Mouse (Mus musculus): ENCODE results near the gene Cct4. TPM values are rescaled to one million over a fixed set of nuclear protein-coding genes. Genes with fewer than 3 reads are reported as not detected.
A peak's percentile ranks its signal among the peaks of the same experiment; 100 is the strongest.

Gene Cct4
- polyA plus RNA-seq (2016; fragmentation: Nextera tagmentation; extraction: Ambion mirVana), result 422 and 440 TPM in 2 replicates

GRCm38 (mm10) chr11:22990393-22991126 lies at the start of gene Cct4:
Gene Cct4 (plus strand): TSS chr11:22990519.
- peak; percentile 96 for DNase-seq (ENCODE audit: low spot score)
- peak within 1 kb of the TSS; percentile 99 for H3K27ac ChIP-seq (replicated peaks)
- H3K27me3 ChIP-seq (replicated peaks; ENCODE audit: low read depth, poor library complexity, severe bottlenecking), result no peaks in the 10 kb centered on the region
- WGBS, result under 1% methylated on average over 66 of the region's 66 CpGs
- H3K9me3 ChIP-seq, result no peaks in the 10 kb centered on the region
- H3K36me3 ChIP-seq (replicated peaks), result peaks cover 31% of the 10 kb centered on the region
- H3K4me3 ChIP-seq, result peak within 1 kb of the TSS; percentile 90
- peaks cover 16% of the 10 kb centered on the region for H3K4me1 ChIP-seq

- H3K36me3 ChIP-seq (replicated peaks), result peaks cover 13% of the 10 kb centered on the region
- H3K9me3 ChIP-seq, result no peaks in the 10 kb centered on the region
- H3K27me3 ChIP-seq (replicated peaks; ENCODE audit: low read depth, poor library complexity, severe bottlenecking), result no peaks in the 10 kb centered on the region
- 88% methylated on average over 1 of the region's 1 CpGs for WGBS
- no peak overlapping the region for H3K27ac ChIP-seq (replicated peaks)
- H3K4me1 ChIP-seq, result no peaks in the 10 kb centered on the region
- DNase-seq (ENCODE audit: low spot score), result no peak
- no peak overlapping the region for H3K4me3 ChIP-seq
These were observed 41.2 kb upstream of the Cct4 start for GRCm38 (mm10) chr11:22949101-22949500.

GRCm38 (mm10) chr11:22950131-22950530 lies 40.2 kb upstream of the Cct4 start:
- no peaks in the 10 kb centered on the region for H3K4me1 ChIP-seq
- H3K27ac ChIP-seq (replicated peaks), result no peak overlapping the region
- no peak for DNase-seq (ENCODE audit: low spot score)
- H3K4me3 ChIP-seq, result no peak overlapping the region
- no peaks in the 10 kb centered on the region for H3K27me3 ChIP-seq (replicated peaks; ENCODE audit: low read depth, poor library complexity, severe bottlenecking)
- WGBS, result 85% methylated on average over 6 of the region's 6 CpGs
- peaks cover 17% of the 10 kb centered on the region for H3K36me3 ChIP-seq (replicated peaks)
- no peaks in the 10 kb centered on the region for H3K9me3 ChIP-seq

- DNase-seq (ENCODE audit: low spot score), result no peak
- WGBS, result 90% methylated on average over 7 of the region's 7 CpGs
- Histone ChIP-seq H3K4me3 (no peak overlapping the region), H3K9me3 (no peaks in the 10 kb centered on the region), H3K27me3 (replicated peaks; ENCODE audit: low read depth, poor library complexity, severe bottlenecking) (no peaks in the 10 kb centered on the region), H3K36me3 (replicated peaks) (peaks cover 26% of the 10 kb centered on the region), H3K27ac (replicated peaks) (no peak overlapping the region), H3K4me1 (no peaks in the 10 kb centered on the region)
These were observed 37.7 kb upstream of the Cct4 start for GRCm38 (mm10) chr11:22952668-22953067.

- DNase-seq (ENCODE audit: low spot score), result no peak
- H3K27me3 ChIP-seq (replicated peaks; ENCODE audit: low read depth, poor library complexity, severe bottlenecking), result no peaks in the 10 kb centered on the region
These were observed 34.0 kb upstream of the Cct4 start for GRCm38 (mm10) chr11:22956346-22956745.

GRCm38 (mm10) chr11:22956830-22957229 lies 33.5 kb upstream of the Cct4 start:
- Histone ChIP-seq H3K36me3 (replicated peaks) (peaks cover 18% of the 10 kb centered on the region), H3K4me1 (no peaks in the 10 kb centered on the region), H3K9me3 (no peaks in the 10 kb centered on the region), H3K27me3 (replicated peaks; ENCODE audit: low read depth, poor library complexity, severe bottlenecking) (no peaks in the 10 kb centered on the region), H3K27ac (replicated peaks) (no peak overlapping the region), H3K4me3 (no peak overlapping the region)
- 67% methylated on average over 4 of the region's 4 CpGs for WGBS
- peak; percentile 46 for DNase-seq (ENCODE audit: low spot score)

More at GRCm38 (mm10) chr11:22956346-22956745, 34.0 kb upstream of the Cct4 start:
- no peaks in the 10 kb centered on the region for H3K4me1 ChIP-seq
- H3K36me3 ChIP-seq (replicated peaks), result peaks cover 20% of the 10 kb centered on the region
- no peak overlapping the region for H3K4me3 ChIP-seq
- 93% methylated on average over 6 of the region's 6 CpGs for WGBS
- H3K9me3 ChIP-seq, result no peaks in the 10 kb centered on the region
- H3K27ac ChIP-seq (replicated peaks), result no peak overlapping the region

- Histone ChIP-seq H3K4me3 (no peak overlapping the region), H3K9me3 (no peaks in the 10 kb centered on the region), H3K27ac (replicated peaks) (no peak overlapping the region), H3K36me3 (replicated peaks) (peaks cover 17% of the 10 kb centered on the region), H3K27me3 (replicated peaks; ENCODE audit: low read depth, poor library complexity, severe bottlenecking) (no peaks in the 10 kb centered on the region), H3K4me1 (no peaks in the 10 kb centered on the region)
- DNase-seq (ENCODE audit: low spot score), result no peak
- WGBS, result 92% methylated on average over 4 of the region's 4 CpGs
These were observed 32.4 kb upstream of the Cct4 start for GRCm38 (mm10) chr11:22957791-22958374.

- DNase-seq (ENCODE audit: low spot score), result no peak
- 89% methylated on average over 1 of the region's 1 CpGs for WGBS
- no peak overlapping the region for H3K4me3 ChIP-seq
- H3K4me1 ChIP-seq, result 0 out of 2 replicates have a peak, but pooled peaks cover 4% of the 10 kb centered on the region
- H3K27ac ChIP-seq (replicated peaks), result no peak overlapping the region
- peaks cover 6% of the 10 kb centered on the region for H3K9me3 ChIP-seq
- H3K27me3 ChIP-seq (replicated peaks; ENCODE audit: low read depth, poor library complexity, severe bottlenecking), result no peaks in the 10 kb centered on the region
- H3K36me3 ChIP-seq (replicated peaks), result peaks cover 9% of the 10 kb centered on the region
These were observed 28.2 kb upstream of the Cct4 start for GRCm38 (mm10) chr11:22962101-22962500.

GRCm38 (mm10) chr11:22964401-22964800 lies 25.9 kb upstream of the Cct4 start:
- no peak overlapping the region for H3K27ac ChIP-seq (replicated peaks)
- DNase-seq (ENCODE audit: low spot score), result no peak

GRCm38 (mm10) chr11:22965503-22965902 lies 24.8 kb upstream of the Cct4 start:
- Histone ChIP-seq H3K4me3 (no peak overlapping the region), H3K27me3 (replicated peaks; ENCODE audit: low read depth, poor library complexity, severe bottlenecking) (no peaks in the 10 kb centered on the region), H3K27ac (replicated peaks) (no peak overlapping the region), H3K36me3 (replicated peaks) (peaks cover 27% of the 10 kb centered on the region), H3K9me3 (peaks cover 16% of the 10 kb centered on the region), H3K4me1 (0 out of 2 replicates have a peak, but pooled peaks cover 4% of the 10 kb centered on the region)
- peak; percentile 23 for DNase-seq (ENCODE audit: low spot score)
- 73% methylated on average over 4 of the region's 4 CpGs for WGBS

More at GRCm38 (mm10) chr11:22964401-22964800, 25.9 kb upstream of the Cct4 start:
- WGBS, result 83% methylated on average over 4 of the region's 4 CpGs
- no peak overlapping the region for H3K4me3 ChIP-seq
- no peaks in the 10 kb centered on the region for H3K27me3 ChIP-seq (replicated peaks; ENCODE audit: low read depth, poor library complexity, severe bottlenecking)
- H3K9me3 ChIP-seq, result peaks cover 16% of the 10 kb centered on the region
- H3K4me1 ChIP-seq, result 0 out of 2 replicates have a peak, but pooled peaks cover 4% of the 10 kb centered on the region
- peaks cover 24% of the 10 kb centered on the region for H3K36me3 ChIP-seq (replicated peaks)

- DNase-seq (ENCODE audit: low spot score), result no peak
- peaks cover 52% of the 10 kb centered on the region for H3K9me3 ChIP-seq
- peaks cover 7% of the 10 kb centered on the region for H3K4me1 ChIP-seq
- H3K36me3 ChIP-seq (replicated peaks), result peaks cover 62% of the 10 kb centered on the region
- H3K27me3 ChIP-seq (replicated peaks; ENCODE audit: low read depth, poor library complexity, severe bottlenecking), result no peaks in the 10 kb centered on the region
- WGBS, result 67% methylated on average over 6 of the region's 6 CpGs
- no peak overlapping the region for H3K27ac ChIP-seq (replicated peaks)
- no peak overlapping the region for H3K4me3 ChIP-seq
These were observed 20.8 kb upstream of the Cct4 start for GRCm38 (mm10) chr11:22969486-22969885.

- Histone ChIP-seq H3K27ac (replicated peaks) (no peak overlapping the region), H3K27me3 (replicated peaks; ENCODE audit: low read depth, poor library complexity, severe bottlenecking) (no peaks in the 10 kb centered on the region), H3K36me3 (replicated peaks) (peaks cover 65% of the 10 kb centered on the region), H3K9me3 (peaks cover 52% of the 10 kb centered on the region), H3K4me3 (no peak overlapping the region), H3K4me1 (peaks cover 12% of the 10 kb centered on the region)
- DNase-seq (ENCODE audit: low spot score), result no peak
- WGBS, result 98% methylated on average over 1 of the region's 1 CpGs
These were observed 19.8 kb upstream of the Cct4 start for GRCm38 (mm10) chr11:22970546-22970945.
